Mouse (Mus musculus): ENCODE data around the gene Gfer.
A peak's percentile ranks its signal among the peaks of the same experiment; 100 is the strongest.
"Not testable (repeated sequence)": the region's sequence is repeated elsewhere in the genome, so short reads cannot be mapped to it uniquely, and the experiment has no call there.

Gene Gfer

DNA sequence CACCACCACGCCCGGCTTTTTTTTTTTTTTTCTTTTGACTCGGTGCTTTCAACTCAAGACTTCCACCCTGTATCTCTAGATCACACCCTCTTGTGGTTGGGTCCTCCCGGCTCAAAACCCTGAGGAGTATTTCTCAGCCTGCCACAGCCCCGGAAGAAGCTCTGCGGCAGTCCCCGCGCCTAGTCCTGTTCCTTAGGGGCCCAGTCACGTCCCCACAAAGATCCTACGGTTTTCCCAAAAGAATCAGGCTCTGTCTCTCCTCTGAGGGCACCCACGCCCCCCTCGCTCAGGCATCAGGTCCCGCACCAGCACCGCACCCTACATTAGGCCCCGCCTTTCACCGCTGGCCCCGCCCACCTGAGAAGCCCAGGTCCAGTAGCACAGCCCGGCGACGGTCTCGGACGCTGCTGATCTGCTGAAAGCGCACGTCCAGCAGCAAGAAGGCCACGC is 8.8 kb downstream of the Gfer start:
- no peak for DNase-seq (ENCODE audit: low spot score)

DNA sequence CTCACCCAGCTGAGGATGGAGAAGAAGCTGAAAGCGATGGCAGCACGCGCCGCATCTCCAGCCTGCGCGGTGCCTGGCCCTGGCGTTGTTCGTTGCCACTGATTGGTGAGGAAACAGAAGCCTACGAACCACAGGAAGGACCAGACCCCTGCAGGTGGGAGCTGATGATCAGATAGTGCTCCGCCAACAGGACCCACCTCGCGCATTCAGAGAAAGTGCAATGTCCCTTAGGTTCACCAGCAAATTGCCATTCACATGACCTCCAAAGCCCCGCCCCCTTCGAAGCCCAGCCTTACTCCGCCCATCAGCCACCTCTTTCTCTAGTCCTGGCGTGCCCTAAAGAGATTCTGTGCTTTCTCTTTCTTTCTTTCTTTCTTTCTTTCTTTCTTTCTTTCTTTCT is 9.4 kb downstream of the Gfer start:
- DNase-seq (ENCODE audit: low spot score): no peak

DNA sequence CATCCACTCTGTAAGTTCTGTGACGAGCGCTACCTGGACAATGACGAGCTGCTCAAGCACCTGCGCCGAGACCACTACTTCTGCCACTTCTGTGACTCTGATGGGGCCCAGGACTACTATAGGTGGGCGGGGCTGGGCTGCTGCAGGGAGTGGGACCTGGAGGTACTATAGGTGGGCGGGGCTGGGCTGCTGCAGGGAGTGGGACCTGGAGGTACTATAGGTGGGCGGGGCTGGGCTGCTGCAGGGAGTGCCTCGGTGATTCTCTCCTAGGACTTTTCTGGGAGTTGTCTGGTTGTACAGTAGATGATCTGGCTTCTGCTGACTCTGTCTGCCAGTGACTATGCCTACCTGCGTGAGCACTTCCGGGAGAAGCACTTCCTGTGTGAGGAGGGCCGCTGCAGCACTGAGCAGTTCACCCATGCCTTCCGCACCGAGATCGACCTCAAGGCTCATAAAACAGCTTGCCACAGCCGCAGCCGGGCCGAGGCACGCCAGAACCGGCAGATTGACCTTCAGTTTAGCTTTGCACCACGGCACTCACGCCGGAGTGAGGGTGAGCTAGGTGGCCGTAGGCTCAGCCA is 18.4 kb downstream of the Gfer start:
- no peak for DNase-seq (ENCODE audit: low spot score)

DNA sequence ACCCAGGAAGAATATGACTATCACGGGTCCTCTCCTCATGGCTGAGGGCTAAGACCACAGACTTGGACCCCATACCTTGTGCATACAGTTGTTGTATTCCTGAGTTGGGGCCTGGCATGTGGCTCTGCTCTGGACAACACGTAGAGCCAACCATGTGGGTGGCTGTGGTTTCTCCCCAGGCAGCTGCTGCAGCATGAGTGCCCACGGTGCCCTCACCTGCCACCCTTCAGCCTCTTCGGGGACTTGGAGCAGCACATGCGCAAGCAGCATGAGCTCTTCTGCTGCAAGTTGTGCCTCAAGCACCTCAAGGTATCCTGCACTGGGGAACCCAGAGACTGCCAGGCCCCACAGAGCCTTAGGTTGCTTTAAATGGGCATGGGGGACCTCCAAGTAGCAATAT is 19.1 kb downstream of the Gfer start:
- no peak for DNase-seq (ENCODE audit: low spot score)

DNA sequence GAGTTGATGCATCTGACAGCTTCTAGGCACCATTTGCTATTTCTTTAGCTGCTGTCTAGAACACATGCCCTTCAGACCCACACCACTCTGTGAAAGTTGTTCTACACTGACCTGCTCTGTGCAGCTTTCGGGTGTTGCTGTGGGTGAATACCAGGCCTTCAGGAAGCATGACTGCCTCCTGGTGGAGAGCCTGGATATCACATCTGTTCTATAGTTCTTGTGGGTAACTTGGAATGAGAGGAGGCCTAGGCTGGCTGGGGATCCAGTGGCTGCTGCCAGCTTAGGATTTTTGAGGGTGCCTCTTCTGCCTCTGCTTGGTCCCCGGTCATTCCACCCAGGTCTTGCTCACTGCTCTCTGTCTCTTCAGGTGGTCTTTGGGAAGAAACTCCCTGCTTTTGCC is 19.8 kb downstream of the Gfer start:
- DNase-seq (ENCODE audit: low spot score): no peak

DNA sequence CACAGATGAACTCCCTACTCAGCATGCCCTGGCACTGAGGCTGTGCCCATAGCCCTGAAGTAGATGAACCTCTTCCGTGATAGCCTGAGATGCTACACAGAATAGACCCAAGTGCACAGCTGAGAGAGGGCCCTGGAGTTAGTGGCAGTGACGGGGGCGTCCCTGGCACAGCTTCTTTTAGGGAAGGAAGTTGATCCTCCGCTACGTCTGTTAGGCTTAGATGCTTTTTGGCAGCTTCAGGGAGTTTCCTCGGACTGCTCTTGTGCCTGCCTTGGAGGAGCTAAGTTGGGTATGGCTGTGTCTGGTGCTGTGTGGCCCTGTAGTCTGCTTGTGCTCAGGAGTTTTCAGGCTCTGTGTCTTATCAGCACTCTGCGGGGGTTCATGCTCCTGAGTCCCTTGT is 21.7 kb downstream of the Gfer start:
- DNase-seq (ENCODE audit: low spot score): no peak

DNA sequence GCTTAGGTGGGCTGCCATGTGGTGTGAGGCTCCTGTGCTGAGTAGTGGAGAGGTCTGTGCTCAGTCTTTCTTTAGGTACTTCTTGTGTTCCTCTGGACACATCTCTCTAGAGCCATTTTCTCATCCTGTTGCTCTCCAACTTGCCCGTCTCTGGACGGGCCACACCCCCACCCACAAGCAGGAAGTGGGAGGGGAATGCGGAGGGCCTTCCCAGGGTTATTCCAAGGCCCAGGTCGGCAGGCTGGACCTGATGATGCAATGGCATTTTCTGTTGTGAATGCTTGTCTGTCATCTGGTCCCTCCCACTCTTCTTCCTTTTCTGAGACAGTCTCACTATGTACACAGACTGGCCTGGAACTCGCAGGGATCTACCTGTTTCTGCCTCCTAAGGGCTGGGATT is 23.8 kb downstream of the Gfer start:
- DNase-seq (ENCODE audit: low spot score): no peak

DNA sequence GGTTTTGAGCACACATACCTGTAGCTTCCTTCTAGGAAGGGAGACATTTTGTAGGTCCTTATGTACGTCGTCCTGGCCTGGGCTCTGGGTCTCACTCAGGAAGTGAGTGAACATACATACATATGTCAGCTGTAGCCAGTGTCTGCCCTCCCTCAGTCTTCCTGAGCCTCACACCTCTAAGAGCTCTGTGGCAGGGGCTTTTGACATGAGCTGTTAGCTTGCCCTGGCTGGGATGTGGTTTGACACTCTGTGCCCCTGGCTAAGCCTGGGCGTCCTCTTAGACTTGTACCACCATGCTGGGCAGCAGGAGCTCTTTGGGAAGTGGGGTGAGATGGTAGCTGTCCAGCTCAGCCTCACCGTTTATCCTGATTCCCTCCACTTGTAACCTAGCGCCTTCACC is 24.6 kb downstream of the Gfer start:
- DNase-seq (ENCODE audit: low spot score): no peak

DNA sequence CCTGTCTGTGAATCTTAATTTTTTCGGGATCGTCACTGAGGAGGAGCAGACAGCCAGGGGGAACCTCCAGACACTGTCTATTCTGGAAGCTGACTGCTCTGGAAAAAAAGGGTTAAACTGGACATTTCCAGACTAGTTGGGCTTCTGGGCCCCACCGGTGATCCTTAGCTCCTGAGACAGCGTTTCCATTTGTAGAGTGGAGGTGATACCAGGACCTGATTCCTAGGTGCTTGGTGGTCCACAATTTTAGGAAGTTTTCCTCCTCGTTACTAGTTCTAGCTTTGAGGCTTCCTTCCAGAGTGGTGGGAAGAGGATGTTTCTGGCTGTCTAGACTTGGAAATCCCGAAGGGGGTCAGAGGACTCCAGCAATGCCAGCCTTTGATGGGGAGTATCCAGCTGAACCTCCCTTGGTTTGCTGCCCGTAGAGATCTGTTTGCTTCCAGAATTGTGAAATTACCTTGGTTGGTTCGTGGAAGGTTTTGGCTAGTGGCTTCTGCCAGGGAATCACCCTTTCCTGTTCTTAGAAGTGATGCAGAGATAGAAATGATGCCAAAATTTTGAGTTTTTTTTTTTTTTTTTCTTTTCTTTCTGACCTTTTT is 25.6 kb downstream of the Gfer start:
- no peak for DNase-seq (ENCODE audit: low spot score)

DNA sequence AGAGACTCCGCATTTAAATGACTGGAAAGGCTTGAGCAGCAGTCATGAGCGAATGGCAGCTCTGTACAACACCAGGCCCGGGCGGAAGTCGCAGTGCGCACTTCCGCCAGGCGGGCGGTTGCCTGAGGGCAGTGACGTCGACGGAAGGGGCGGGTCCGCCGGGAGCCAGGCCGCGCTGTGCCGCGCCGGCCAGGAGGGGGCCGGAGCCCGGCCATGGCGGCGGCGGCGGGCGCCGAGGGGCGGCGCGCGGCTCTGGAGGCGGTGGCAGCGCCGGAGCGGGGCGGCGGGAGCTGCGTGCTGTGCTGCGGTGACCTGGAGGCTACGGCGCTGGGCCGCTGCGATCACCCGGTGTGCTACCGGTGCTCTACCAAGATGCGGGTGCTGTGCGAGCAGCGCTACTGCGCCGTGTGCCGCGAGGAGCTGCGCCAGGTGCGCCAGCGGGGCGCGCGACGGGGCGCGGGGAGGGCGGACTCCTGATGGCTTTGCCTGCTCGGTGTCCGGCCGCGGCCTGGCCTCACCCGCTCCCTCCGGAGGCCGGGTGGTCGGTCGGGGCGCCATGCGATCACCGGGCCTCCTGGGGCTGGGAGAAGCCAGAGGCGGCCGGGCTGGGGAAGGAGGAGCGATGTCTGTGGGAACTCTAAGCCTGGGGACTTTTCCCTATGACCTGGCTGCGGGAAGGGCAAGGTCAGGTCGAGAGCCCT is 26.3 kb downstream of the Gfer start, which contains the start of gene Zfp598:
Gene Zfp598 (plus strand): TSS at position 143 of the 701 bp plus-strand sequence.
- DNase-seq (ENCODE audit: low spot score): peak; percentile 85

DNA sequence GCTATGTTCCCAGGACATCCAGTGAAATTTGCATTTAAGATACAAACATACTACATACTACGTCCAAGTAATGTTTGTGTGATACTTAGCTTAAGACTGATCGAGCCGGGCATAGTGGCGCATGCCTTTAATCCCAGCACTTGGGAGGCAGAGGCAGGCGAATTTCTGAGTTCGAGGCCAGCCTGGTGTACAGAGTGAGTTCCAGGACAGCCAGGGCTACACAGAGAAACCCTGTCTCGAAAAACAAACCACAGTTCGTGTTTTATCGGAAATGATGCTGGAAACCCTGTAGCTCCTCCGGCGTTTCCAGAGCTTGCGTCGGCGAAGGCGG is 26.8 kb downstream of the Gfer start:
- not testable (repeated sequence) for DNase-seq (ENCODE audit: low spot score)

DNA sequence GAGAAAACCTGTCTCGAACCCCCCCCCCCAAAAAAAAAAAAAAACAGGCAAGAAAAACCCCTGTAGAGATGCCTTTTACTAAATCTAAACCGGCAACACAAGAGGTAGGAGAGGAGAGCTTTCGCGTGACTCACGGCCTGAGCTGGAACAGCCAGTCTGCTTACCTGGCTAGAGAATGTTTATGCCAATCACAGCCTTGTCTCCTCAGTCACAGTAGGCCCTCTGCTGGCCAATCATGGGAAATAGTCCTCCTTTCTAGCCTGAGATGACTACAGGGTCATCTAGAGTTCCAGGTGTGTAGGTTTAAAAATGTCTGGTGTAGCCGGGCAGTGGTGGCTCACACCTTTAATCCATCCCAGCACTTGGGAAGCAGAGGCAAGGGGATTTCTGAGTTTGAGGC is 28.5 kb downstream of the Gfer start:
- DNase-seq (ENCODE audit: low spot score): no peak

DNA sequence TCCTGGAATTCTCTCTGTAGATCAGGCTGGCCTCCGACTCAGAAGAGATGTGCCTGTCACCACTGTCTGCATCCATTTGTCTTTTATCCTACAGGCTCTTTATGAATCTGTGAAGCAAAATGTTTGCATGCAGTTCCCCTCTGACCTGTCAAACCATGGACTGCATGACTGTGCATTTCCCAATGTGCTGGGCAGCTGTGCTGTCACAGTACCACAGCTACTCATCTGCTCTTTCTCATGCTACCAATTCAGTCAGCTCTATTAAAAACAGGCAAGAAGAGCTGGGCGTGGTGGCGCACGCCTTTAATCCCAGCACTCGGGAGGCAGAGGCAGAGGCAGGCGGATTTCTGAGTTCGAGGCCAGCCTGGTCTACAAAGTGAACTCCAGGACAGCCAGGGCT is 28.9 kb downstream of the Gfer start:
- DNase-seq (ENCODE audit: low spot score): not testable (repeated sequence)

DNA sequence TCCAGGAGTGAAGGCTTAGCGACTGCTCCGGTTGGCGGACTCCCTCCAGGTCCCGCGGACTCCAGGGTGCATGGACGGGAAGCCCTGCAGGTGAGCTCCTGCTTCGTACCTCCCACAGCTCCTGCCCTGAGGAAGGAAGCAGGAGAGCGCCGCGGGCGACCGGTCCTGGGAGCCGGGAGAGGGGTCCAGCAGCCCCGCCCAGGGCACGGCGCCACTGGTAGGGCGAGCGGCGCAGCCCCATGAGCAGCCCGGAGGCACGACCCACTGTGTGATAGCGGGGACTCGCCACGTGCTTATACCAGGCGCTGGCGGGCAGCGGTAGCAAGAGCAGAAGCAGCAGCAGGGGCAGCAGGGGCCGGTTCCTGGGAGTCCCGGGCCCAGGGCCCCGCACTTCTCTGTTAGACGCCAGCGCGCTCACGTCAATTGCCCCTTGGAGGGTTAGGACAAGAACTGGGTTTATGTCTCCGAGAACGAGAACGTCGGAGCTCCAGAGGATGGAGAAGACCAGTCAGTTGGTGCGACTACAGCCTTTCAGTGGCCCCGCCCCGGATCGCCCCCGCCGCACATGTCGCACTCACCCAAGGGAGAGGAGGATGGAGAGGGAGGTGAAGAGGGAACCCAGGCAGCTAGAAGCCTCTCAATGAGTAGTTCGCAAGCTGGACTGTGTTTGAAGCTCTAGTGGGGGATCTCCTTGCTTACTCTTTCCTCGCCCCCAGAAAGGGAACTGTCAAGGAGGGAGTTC is 37.8 kb downstream of the Gfer start, which contains the start of gene Npw:
Gene Npw (minus strand): TSS at position 441 of the 742 bp plus-strand sequence.
- no peak for DNase-seq (ENCODE audit: low spot score)

DNA sequence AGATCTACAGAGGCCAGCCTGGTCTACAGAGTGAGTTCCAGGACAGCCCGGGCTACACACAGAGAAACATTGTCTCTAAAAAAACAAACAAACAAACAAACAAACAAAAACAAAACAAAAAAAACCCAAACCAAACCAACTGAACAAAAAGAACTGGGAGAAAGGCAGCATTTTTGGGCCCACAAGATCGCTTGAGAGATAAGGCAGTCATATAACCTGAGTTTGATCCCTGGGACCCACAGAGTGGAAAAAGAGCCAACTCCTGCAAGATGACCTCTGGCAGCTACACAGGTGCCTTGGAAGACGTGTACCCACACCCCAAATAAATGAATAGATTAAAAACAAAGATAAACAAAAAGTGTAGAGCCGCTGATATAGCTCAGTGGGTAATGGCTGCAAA is 41.0 kb downstream of the Gfer start:
- no peak for DNase-seq (ENCODE audit: low spot score)

DNA sequence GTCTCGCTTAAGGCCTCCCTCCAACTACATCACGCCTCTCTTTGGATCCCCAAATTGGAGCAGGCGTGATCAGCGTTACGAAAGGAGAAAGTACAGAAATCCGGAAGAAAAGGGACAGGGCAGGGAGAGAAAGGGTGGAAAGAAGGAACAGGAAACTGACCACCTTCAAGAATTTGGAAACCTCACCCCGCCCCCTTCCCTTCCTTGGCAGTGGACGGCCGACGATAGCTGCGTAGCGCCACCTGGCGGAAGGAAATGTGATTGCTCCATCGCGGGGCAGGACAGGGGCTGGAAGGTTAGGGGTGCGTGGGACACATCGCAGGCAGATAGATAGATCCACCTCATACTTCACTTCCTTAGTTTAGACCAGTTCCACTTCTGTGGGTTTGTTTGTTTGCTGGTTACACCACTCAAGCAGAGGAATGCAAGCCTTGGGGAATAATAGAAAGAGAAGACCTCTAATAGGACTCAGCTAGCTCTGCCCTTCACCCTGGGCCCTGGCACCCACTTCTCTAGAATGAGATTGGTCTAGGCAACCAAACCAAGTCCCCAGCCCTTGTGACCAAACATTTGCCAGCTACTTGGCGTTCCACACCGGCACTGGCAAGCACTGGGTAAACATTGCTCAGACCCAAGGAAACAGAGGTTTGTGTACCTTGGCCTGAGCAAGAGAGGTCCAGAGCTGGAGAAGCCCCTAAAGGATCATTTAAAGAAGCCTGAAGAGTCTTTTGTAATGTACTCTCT is 41.8 kb downstream of the Gfer start:
- DNase-seq (ENCODE audit: low spot score): no peak

DNA sequence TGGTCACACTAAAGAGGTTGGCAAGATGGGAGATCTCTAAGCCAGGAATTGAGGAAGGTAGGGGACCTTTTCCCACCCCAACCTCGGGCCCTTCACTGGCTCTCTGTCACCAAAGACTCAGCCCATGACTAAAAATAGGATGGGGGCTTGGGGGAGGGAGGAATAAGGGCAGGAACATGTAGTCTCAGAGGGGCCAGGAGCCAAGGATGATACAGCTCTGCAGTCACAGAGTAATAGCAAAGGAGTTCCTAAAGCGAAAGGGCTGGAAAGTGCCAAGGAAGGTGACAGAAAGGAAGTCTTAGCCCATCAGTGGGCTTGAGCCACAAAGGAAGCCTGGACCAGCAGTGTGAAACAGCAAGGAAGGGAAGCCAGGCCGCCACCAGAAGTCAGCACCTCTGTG is 44.1 kb downstream of the Gfer start:
- no peak for DNase-seq (ENCODE audit: low spot score)

DNA sequence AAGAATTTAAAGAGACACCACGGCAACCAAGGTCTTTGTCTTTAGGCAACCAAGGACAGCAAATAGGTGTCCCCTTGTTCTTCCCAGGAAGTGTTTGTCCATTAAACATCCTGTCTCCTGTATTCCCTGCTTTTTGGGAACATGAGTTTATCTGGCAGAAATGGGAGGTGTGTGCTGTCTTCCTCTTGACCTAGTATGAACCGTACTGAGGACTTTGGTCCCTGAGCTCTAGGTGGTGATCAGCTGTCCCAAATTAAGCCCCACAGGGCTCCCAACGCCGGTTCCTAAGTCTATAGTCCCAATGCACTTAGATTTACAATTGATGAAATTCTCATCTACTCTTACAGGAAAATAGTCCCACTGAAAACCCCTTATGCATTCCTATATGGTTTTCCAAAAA is 45.2 kb downstream of the Gfer start:
- DNase-seq (ENCODE audit: low spot score): no peak

DNA sequence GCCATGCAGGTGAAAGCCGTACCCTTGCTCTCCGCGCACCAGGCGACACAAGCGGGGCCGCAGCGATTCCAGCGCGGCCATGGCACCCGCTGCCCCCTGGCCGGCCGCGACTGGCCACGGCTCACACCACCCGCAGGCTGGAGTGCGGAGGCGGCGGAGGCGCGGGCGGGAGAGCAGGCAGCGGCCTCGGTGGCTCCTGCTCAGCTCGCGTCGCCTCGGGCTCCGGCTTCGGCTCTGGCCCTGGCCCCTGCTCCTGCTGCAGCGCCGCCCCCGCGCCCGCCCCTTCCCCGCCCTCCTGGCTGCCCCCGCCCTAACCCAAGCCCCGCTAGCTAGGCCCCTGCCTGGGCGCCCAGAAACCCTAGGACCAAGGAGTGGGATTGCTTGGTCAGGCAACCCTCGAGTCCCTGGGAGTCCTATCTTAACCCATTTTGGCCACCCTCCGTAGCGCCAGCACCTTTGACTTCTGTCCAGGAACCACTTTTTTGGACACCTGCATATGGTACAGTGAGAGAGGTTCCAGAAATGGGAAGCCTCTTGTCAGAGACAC is 45.8 kb downstream of the Gfer start, which contains the start of gene Slc9a3r2:
Gene Slc9a3r2 (minus strand): TSS at position 258 of the 547 bp plus-strand sequence.
- no peak for DNase-seq (ENCODE audit: low spot score)

DNA sequence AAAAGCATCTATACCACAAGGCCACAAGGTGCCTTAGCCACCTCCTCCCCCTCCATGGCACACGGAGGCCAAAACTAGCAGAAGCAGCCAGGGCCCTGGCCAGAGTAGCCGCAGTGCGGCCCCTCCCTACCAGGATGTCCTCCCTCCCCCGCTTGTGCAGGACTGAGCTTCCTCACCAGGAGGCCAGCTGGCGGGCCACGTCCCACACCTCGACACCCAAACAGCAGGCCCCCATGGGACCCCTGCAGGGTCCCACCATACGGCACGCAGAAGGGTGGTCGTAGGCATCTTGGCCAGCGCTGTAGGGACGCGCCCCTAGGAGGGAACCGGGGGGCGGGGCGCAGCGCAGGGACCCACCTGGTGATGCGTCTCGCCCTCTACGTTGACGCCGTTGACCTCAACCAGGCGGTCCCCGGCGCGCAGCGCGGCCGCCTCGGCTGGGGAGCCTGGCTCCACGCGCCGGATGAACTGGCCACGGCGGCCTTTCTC is 46.3 kb downstream of the Gfer start:
- no peak for DNase-seq (ENCODE audit: low spot score)

DNA sequence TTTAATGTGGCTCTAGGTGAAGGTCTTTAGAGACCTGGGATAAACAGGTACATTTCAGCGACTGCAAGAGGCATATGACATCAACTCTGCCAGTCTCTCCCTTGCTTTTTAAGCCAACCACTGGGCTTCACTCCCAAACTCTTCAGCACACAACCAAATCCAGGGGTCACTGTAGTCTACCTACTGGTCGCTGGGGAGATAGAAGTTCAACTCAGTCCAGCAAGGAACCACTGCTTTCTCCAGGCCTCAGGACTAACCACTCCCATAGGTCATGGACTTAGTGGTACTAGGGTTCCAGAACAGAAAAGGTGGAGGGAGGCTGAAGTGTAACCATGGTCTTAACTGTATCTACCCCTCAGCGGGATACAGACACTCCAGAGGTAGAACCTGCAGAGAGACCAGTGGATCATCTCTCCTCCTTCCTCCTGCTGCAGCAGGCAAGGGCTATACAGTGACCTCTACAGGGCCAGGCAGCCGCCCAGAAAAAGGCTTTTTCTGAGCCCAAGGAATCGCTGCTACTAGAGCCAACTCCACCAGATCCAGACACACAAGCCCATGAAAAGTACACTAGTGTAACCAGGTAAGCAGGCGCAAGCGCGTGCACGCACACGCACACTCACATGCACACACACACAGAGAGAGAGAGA is 47.1 kb downstream of the Gfer start:
- DNase-seq (ENCODE audit: low spot score): no peak

All from urinary bladder, postnatal 10 days (tissue).